Mouse (Mus musculus): ENCODE data around the gene Ahnak.
A peak's percentile ranks its signal among the peaks of the same experiment; 100 is the strongest.

DNA sequence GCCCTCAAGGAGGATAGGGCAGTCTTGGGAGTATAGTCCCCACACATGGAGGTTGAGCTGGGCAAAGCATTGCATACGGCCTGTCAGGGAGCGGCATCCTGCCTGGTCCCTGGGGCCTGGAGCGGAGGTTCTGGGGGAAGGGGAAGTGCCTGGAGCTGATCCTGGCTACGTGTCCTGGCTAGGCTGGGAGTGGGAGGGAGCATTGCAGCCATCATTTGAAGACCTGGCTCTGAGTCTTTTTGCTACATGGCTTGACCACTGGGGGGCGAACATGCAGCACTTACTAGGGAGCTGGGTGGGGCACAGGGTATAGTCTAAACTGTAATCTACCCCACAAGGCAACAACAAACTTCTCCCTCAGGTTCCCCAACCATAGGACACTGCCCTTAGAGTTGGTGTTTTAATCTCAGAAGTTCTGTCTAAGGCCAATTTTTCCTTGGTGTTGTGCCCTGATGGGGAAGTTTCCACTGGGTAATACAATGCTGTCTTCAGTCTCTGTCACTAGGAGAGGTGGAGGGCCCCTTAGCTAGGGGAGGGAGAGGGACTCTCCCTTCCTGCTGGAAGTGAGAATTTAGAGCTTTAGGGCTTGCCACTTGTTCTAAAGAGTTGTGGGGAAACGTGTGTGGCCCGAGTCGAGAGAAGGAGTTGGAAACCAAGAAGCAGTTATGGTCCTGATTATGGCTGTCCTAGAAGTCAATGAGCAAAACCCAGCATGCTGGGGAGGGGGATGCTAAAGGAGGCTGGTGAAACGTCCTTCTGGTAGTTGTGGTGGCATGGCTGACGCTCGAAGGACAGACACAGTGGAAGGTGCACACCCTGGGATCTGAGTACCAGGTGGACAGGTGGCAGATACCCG, 3.9 kb downstream of the Ahnak start:
- TF ChIP-seq MYOD1 (IDR thresholded peaks at IDR 0.05; ENCODE audit: control insufficient read depth, insufficient read length, low read depth) (no peak), CTCF (IDR thresholded peaks at IDR 0.05; ENCODE audit: control insufficient read depth, insufficient read depth, insufficient read length) (peak; percentile 68), FOSL1 (IDR thresholded peaks at IDR 0.05; ENCODE audit: insufficient read depth, low read length, poor library complexity, severe bottlenecking) (no peak), MAX (IDR thresholded peaks at IDR 0.05) (no peak)

Data from C2C12 (cell line).